Mouse (Mus musculus) E14TG2a.4 (cell line): ENCODE results near the gene Dnajb6.
A peak's percentile ranks its signal among the peaks of the same experiment; 100 is the strongest.
"Not testable (repeated sequence)": the region's sequence is repeated elsewhere in the genome, so short reads cannot be mapped to it uniquely, and the experiment has no call there.

ENCODE experiments used
- H3K27me3 ChIP-seq: 2 replicates; pipeline ENCODE4 v1.6.1; 2014; ENCODE audit warnings: low read length, control low read depth; ENCODE audit not compliant: insufficient read depth
- H3K36me3 ChIP-seq: 2 replicates; pipeline ENCODE4 v1.6.1; 2014; ENCODE audit warnings: low read length, control low read depth; ENCODE audit not compliant: insufficient read depth
- H3K4me1 ChIP-seq: replicated peaks from 2 replicates; pipeline ENCODE4 v1.6.1; 2014; ENCODE audit warnings: low read depth, low read length, control low read depth
- H3K4me3 ChIP-seq: replicated peaks from 2 replicates; pipeline ENCODE4 v1.5.1; 2014; ENCODE audit warnings: mild to moderate bottlenecking, low read length
- H3K9me3 ChIP-seq: 2 replicates; pipeline ENCODE4 v1.6.1; 2014; ENCODE audit warnings: low read length, control low read depth
- CTCF ChIP-seq: conservative IDR thresholded peaks from 2 replicates; pipeline ENCODE4 v1.5.1; 2014; ENCODE audit warnings: low read length
- NANOG ChIP-seq: IDR thresholded peaks from 2 replicates; pipeline ENCODE4 v1.6.1; 2014; ENCODE audit warnings: borderline replicate concordance, low read length, mixed read lengths
- POU5F1 ChIP-seq: IDR thresholded peaks from 2 replicates; pipeline ENCODE4 v1.6.1; 2014; ENCODE audit warnings: low read length, borderline replicate concordance

Gene Dnajb6

DNA sequence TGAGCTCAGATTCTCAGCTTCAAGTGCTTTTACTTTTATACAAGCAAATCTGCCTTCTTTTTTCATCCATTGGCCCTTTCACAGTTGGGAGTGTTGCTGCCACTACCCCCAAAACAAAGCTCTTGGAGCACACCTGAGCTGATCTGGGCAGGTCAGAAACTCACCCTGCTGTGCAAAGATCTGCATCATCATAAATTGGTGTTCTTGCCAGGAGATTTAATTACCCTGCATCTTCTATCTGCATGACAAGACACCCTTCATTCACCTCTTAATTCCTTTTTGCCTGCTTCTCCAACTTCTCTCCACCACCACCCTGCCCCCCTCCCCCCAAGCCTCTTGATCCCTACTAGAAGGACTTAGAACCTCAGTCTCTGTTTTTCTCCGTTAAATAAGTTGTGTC is 14.3 kb upstream of the Dnajb6 start:
- H3K4me1 ChIP-seq: peaks cover 52% of the 10 kb centered on the region
- H3K9me3 ChIP-seq: peaks cover 15% of the 10 kb centered on the region
- 0 out of 2 replicates have a peak overlapping the region, but pooled peaks have one; percentile 21 for H3K4me3 ChIP-seq
- 0 out of 2 replicates have a peak, but pooled peaks have one; percentile 15 for TF ChIP-seq POU5F1
- TF ChIP-seq NANOG: peak; percentile 66
- TF ChIP-seq CTCF: no peak
- no peaks in the 10 kb centered on the region for H3K27me3 ChIP-seq
- no peaks in the 10 kb centered on the region for H3K36me3 ChIP-seq

DNA sequence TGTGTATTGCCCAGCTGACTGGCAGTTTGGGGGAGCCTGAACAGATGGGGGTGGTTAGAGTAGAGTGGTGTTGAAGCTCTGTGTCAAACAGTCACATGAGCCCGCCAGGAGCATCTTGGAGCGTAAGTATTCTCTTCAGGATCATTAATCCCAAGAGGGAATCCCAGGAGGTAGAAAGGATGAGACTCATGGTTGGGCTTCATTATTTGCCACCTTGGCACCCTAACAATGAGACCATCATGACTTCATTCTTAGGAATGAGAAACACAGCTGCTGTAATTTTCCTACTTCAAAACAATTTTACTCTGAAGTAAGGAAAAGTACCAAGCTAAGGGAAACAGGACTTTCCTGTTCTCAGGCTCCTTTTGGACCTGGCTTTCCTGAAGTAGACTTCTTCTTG is 10.1 kb upstream of the Dnajb6 start:
- TF ChIP-seq POU5F1 (no peak), CTCF (no peak)
- Histone ChIP-seq H3K27me3 (no peaks in the 10 kb centered on the region), H3K36me3 (no peaks in the 10 kb centered on the region), H3K4me1 (peaks cover 41% of the 10 kb centered on the region), H3K9me3 (peaks cover 15% of the 10 kb centered on the region), H3K4me3 (no peak overlapping the region)

DNA sequence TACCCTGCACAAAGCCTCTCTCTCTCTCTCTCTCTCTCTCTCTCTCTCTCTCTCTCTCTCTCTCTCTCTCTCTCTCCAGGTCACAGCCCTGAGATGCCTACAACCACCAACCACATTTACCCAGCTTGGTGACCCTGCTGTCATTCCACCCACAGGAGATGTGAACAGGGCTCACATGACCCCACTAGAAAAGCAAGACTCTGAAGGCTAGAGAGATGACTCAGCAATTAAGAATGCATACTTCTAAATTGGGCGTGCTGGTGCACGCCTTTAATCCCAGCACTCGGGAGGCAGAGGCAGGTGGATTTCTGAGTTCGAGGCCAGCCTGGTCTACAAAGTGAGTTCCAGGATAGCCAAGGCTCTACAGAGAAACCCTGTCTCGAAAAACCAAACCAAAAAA is 9.4 kb upstream of the Dnajb6 start:
- not testable (repeated sequence) for H3K27me3 ChIP-seq, H3K36me3 ChIP-seq, H3K4me3 ChIP-seq
- Histone ChIP-seq H3K4me1 (peaks cover 39% of the 10 kb centered on the region), H3K9me3 (peaks cover 15% of the 10 kb centered on the region)

DNA sequence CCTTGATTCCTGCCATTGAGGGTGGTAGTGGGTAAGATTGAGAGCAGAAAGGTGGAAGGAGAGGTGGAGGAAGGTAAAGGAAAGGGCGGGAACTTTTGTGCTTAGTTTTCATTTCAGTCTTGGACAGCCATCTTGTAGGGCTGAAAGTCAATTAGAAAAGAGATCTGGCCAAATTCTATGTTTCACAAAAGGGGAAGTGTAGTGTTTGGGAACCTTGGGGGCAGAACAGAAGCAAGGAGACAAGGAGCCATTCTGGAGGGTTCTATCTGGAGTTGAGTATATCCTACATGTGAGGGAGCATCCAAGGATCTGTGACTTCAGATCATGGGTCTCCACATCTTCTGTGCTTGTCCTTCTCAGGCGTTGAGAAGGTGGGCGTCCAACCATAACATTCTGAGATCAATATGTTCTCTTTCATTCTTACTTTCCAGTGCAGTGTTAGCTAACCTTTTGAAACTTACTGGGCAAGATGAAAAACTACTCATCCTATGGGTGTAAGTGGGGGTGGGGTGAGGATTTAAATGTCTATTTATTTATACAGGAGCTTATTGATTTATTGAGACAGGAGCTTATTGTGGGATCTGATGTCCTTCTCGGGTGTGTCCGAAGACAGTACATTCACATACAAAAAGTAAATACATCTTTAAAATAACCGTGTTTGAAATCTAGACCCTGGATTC is 517 bp upstream of the Dnajb6 start:
- Histone ChIP-seq H3K4me3 (peak overlapping the region; percentile 97), H3K9me3 (no peaks in the 10 kb centered on the region), H3K4me1 (peaks cover 60% of the 10 kb centered on the region), H3K27me3 (no peaks in the 10 kb centered on the region), H3K36me3 (peaks cover 23% of the 10 kb centered on the region)
- TF ChIP-seq CTCF (no peak), POU5F1 (no peak), NANOG (no peak)

DNA sequence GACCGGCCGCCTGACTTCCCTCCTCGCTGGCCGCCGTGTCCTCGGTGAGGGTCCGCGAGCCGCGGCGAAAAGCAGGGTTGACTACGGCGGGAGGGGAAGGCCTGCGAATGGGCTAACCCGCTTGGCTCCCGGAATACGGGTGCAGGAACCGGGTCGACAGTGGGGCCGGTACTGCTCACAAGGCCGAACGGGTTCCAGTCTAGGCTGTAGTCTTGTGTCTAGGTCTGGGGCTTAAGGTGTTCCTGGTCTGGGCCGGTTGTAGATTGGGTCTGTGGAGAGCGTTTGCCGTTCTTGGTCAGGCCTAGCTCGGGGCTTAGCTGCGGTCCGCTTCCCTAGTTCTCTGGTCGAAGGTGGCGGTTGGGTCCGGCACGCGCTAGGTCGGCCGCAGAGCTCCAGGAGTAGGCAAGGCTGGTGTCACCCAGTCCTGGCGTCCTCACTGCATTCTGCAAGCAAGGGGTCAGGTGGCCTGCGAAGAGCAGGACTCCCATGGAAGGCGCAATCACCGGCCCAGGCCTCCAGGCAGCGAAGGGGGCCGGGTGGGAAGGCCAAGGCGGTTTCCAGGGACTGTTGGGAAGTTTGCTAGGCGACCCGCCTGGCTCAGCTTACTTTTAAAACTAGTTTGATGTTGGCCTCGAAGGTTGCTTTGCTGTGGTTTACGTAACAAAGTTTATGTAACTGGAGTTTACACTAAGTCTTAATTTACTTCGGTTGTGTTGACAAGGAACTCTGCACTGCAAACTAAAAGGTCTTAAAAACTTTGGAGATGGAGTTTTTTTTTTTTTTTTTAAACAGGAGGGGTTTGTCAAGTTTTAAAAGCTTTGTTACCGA is 799 bp downstream of the Dnajb6 start:
- TF ChIP-seq NANOG (no peak), POU5F1 (no peak), CTCF (no peak)
- Histone ChIP-seq H3K4me3 (peak overlapping the region; percentile 97), H3K4me1 (peaks cover 66% of the 10 kb centered on the region), H3K9me3 (no peaks in the 10 kb centered on the region), H3K36me3 (peaks cover 31% of the 10 kb centered on the region), H3K27me3 (no peaks in the 10 kb centered on the region)

DNA sequence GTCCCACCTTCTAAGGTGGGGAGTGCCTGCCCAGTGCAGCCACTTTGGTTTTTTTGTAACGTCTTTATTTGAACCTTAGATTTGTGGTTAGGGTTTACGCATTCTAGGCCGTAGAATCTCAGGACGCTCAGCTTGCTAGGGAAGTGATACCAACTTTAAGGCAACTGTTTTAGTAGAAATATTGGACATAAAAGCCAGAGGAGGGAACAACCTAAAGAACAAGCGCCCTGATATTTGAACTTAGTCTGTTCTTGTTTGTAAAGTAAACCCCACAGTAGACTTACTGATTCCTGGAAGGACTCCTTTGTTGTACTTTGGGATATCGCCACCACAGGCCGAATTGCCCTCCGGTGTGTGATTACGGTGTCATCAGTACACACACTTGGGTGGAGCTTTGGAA is 1.5 kb downstream of the Dnajb6 start:
- H3K36me3 ChIP-seq: peaks cover 38% of the 10 kb centered on the region
- TF ChIP-seq POU5F1 (no peak), NANOG (no peak), CTCF (no peak)
- peak overlapping the region; percentile 97 for H3K4me3 ChIP-seq
- H3K9me3 ChIP-seq: no peaks in the 10 kb centered on the region
- no peaks in the 10 kb centered on the region for H3K27me3 ChIP-seq
- peaks cover 71% of the 10 kb centered on the region for H3K4me1 ChIP-seq

DNA sequence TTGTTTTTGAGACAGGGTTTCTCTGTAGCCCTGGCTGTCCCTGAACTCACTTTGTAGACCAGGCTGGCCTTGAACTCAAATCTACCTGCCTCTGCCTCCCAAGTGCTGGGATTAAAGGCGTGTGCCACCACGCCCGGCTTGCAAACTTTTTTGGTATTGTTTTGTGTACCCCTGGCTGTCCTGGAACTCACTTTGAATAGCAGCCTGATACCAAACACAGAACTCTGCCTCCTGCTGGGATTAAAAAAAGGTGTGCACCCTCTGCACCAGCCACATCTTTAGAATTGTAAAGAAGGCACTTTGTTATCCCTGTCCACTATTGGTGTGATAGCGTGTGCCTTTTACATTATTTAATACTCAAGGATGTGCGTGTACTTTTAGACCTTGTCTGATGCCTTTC is 2.0 kb downstream of the Dnajb6 start:
- no peaks in the 10 kb centered on the region for H3K27me3 ChIP-seq
- no peak for TF ChIP-seq POU5F1
- no peak for TF ChIP-seq CTCF
- no peak for TF ChIP-seq NANOG

DNA sequence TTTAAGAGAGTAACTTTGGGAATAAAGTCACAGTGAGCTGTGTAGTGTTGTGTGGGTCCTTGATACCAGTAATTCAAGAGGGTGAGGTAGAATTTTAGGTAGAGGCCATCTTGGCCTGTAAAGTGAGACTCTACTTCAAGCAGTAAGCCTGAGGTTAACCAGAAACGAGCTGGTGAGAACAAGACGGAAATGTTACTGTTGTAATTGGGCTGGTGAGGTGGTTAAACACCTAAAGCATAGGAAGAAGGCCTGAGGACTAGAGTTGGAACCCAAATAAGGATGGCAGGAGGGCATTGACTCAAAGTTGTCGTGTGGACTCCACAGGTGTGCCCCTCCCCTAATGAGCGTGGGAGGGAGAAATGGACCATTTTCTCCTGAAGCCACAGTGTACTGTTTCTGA is 2.6 kb downstream of the Dnajb6 start:
- TF ChIP-seq POU5F1: no peak
- no peak for TF ChIP-seq CTCF
- TF ChIP-seq NANOG: no peak
- Histone ChIP-seq H3K27me3 (no peaks in the 10 kb centered on the region), H3K4me1 (peaks cover 72% of the 10 kb centered on the region), H3K4me3 (peak overlapping the region; percentile 97), H3K36me3 (peaks cover 49% of the 10 kb centered on the region), H3K9me3 (no peaks in the 10 kb centered on the region)

More for the DNA sequence above, 2.0 kb downstream of the Dnajb6 start:
- Histone ChIP-seq H3K4me3 (peak overlapping the region; percentile 97), H3K36me3 (peaks cover 43% of the 10 kb centered on the region), H3K9me3 (no peaks in the 10 kb centered on the region), H3K4me1 (peaks cover 72% of the 10 kb centered on the region)

DNA sequence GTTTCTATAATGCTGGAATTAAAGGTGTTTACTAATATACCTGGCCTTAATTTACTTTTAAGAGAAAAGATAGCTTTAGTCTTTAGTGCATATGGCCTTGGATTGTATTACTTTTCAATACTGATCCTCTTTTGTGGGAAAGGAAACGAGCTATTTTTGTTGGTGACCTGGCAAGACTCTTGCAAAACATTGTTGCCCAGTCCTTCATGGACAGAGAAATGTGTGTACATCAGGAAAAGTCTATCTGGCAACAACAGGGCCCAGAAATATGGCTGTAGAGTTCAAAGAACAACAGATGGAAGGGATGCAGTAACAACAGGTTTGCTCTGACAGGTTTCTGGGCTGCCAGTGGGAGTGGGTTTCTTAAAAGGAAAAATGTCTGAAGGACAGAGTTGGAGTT is 5.2 kb downstream of the Dnajb6 start:
- H3K9me3 ChIP-seq: no peaks in the 10 kb centered on the region
- H3K4me1 ChIP-seq: peaks cover 81% of the 10 kb centered on the region
- peak overlapping the region; percentile 41 for H3K4me3 ChIP-seq
- no peak for TF ChIP-seq POU5F1
- no peak for TF ChIP-seq NANOG
- no peak for TF ChIP-seq CTCF
- H3K36me3 ChIP-seq: peaks cover 73% of the 10 kb centered on the region
- H3K27me3 ChIP-seq: no peaks in the 10 kb centered on the region
